Mouse (Mus musculus) liver, embryonic 18 days (tissue): ENCODE results near the gene Slco6c1. TPM values are rescaled to one million over a fixed set of nuclear protein-coding genes. Genes with fewer than 3 reads are reported as not detected.

Experiments
- polyA plus RNA-seq: library from polyadenylated mRNA; depleted of rRNA; stranded (reverse); fragments of >200 nt; gene quantifications from 2 replicates; pipeline ENCODE4 v1.2.3, GENCODE M21; 2012; rRNA removed

Gene Slco6c1
- polyA plus RNA-seq: not detected in 2 replicates

DNA sequence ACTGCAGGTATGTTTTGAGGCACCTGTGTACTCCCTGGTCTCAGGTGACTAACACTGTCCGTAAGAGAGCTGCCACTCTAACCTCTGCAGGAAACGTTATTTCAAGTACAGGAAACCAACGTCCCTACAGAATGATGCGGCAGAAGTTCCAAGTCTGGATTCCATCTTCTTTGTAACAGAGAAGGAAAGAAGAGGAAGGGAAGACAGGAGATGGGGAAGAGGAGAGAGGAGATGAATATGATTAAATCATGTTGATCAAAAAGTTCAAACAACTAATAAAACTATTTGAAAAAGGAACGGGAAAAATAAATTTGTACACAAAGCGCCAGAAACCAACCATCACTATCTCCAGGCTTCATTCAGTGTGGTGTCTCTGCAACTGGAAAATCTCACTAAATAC lies at the start of gene Slco6c1:
TSS of gene Slco6c1 (minus strand) at position 101 of the 400 bp plus-strand sequence.

